Mouse (Mus musculus): Measurements from ENCODE around the gene Mme. TPM values are rescaled to one million over a fixed set of nuclear protein-coding genes. Genes with fewer than 3 reads are reported as not detected.

Mme gene
- total RNA-seq, 2 experiments from 2014 or later = 9.3 to 11.5 TPM

Other genes starting within 250 kb of the Mme start
- not detected for gene Gm34302, start 242.3 kb downstream of the Mme start, total RNA-seq (2021)